Mouse (Mus musculus) layer of hippocampus, postnatal 10 days (tissue): ENCODE data around the gene Tmem35b. TPM values are rescaled to one million over a fixed set of nuclear protein-coding genes. Genes with fewer than 3 reads are reported as not detected.
A peak's percentile ranks its signal among the peaks of the same experiment; 100 is the strongest.

Experiments
- DNase-seq, 2 experiments: peaks; one replicate each; pipeline ENCODE4 v3.0.0; 2021; ENCODE audit warnings: low spot score in 2 of 2
- total RNA-seq, 2 experiments: library from RNA; stranded (reverse); gene quantifications; 2 replicates each; pipeline ENCODE4 v1.2.3; 2021

Tmem35b gene
- total RNA-seq, 2 experiments from 2014 or later, result 3.0 to 3.7 TPM

- peak; percentile 66 to 75 for DNase-seq
Measured at GRCm38 (mm10) chr4:127168211-127168913, 44.9 kb downstream of the Tmem35b start.

DNA sequence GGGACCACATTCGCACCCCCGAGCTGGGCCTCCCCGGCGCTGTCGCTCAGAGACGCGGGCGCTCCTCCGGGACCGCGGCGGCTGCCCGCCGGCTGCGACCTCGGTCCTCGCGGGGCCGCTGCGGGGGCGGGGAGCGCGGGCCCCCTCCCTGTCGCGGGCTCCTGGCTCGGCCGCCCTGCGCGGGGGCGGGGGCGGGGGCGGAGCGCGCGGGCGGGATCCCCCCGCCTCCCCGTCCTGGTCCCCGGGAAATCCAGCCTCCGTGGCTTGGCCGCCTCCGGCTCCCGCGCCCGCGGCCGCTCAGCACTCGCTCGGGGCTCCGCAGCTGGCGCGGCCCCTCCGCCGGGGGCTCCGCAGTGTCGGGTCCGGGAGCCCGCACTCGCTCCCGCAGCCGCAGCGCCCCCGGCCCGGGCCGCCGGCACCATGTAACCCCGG lies 45.4 kb downstream of the Tmem35b start, which contains the start of gene Dlgap3:
TSS of gene Dlgap3 (plus strand) at position 291 of the 432 bp plus-strand sequence.
- peak; percentile 53 to 67 for DNase-seq

DNA sequence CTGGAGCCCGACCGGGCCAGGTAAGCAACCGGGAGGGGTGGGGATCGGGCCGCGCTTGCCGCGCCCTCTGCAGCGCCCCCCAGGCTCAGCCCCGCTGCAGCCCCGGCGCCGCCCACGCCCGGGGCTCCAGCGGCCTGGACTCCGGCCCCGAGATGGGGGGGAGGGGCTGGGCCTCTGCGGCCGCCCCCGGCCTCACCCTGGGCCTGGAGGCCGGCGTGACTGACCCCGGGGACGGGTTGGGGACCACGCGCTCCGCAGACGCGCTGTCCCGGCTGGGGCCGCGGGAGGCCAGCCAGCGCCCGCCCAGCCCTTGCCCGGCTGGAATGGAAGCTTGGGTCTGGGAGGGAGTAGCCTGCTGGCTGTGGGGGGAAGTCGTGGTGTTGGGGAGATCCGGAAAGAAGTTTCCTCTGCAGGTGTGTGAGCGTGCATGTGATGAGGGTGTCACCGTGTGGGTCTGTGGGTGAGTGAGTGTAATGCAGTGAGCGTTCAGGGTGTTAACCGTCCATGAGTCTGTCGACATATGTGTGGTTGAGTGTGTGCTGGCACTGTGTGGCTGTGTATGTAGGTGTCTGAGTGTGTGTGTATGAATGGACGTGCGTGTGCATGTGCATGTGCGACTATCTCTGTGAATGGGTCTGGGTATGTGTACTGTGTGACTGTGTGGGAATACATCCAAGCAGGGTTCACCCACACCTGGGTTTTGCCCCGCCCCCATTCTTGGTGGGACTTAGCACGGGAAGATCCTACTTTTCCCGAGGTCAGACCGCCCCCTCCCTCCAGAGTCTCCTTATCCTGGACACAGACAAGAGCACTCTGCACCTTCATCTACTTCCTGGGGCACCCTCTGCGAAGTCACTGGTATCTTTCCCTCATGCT lies 46.1 kb downstream of the Tmem35b start:
- DNase-seq, result peak in 1 of 2 experiments; percentile 46

- DNase-seq, result no peak
Measured at GRCm38 (mm10) chr4:127170866-127171265, 47.4 kb downstream of the Tmem35b start.

- no peak for DNase-seq
Measured at GRCm38 (mm10) chr4:127171341-127171905, 47.9 kb downstream of the Tmem35b start.

- no peak for DNase-seq
Measured at GRCm38 (mm10) chr4:127172119-127172518, 48.6 kb downstream of the Tmem35b start.

DNA sequence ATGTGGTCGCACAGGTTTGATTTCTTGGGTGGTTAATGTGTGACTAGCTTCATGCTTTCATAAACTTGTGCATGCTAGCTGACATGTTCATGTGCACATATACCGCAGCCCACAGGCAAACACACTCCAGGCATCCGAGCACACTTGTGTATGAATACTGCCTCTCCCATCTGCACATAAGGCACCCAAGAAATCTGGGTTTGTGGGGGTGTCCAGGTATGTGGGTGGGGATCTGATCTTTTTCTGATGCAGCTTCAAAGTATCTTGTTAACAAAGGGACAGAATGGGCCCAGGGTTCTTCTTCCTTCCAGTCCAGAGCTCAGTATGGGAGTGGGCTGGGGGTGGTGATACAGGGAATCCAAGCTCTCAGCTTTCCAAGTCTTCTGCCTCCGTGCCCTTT lies 49.1 kb downstream of the Tmem35b start:
- no peak for DNase-seq

DNA sequence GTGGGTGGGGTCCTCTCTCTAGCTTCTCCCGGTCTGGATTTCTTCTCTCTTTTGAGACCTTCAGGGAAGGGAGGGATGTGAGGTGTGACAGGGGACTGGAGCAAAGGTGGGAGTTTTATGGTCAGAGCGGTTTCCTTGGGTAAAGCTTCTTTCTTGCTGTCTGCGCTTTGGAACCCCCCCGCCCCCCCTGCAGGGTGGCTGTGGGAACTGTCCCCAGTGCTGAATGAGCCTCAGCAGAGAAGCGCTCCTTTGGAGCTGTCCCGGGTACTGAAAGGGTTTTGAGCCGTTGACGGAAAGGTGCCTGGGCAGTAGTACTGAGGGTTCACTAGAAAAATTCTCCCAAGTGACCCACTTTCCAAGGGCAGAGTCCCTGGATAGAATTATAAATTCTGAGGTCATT lies 50.0 kb downstream of the Tmem35b start:
- peak; percentile 49 to 68 for DNase-seq

DNA sequence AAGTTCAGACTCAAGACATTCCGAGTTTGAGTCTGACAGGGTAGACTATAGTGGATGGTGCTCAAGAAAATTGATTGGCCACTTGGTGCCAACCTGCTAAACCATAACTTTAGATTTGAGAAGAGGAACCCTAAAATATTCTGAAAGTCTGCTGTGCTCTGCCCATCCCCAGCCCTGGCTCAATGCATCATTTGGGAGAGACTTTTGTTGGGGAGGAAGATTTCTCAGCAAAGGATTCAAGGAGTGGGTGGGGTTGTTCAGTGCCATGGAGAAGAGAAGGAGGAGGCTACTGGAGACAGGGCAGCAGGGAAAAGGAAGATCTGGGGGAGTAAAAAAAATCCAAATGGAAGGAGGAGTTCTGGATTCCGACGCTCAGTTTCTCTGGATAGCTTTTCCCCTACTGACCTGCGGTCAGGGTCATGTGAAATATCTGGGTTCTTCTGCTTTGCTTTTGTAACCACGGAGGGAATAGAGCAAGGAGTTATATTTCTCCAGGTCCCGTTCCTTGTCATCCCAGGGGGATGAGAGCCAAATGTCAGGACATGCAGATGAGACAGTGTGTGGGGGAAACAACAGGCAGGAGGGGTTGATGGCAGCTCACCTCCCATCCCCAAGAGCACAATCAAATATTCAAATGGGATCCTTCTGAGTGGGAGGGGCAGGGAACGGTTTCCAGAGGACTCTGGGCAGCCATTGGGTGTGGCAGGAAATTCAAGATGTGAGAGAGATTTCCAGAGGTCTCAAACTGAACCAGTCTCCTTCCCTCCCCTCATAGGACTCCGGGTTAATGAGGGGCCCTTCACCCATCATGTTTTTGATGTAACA lies 50.8 kb downstream of the Tmem35b start:
- no peak for DNase-seq

DNA sequence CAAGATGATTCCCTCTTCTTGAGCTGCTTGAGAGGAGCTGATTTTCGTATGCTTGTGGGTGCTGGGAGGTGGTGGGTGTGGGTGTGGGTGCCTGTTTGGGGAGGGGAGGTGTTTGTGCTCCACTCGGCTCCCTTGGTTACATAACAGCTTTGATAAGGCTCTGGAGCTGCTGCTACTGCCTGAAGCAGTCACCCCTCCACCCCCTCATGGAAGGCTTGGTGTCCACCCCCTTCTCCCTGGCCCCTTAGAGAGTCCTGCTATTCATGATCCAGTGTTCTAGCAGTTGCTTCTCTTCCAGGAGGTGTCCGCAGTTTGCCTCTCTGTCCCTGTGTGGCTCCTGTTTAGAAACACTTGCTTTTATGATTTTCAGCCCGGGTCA lies 51.4 kb downstream of the Tmem35b start:
- DNase-seq, result no peak

GRCm38 (mm10) chr4:127177961-127178360 lies 54.5 kb downstream of the Tmem35b start:
- DNase-seq, result no peak

DNA sequence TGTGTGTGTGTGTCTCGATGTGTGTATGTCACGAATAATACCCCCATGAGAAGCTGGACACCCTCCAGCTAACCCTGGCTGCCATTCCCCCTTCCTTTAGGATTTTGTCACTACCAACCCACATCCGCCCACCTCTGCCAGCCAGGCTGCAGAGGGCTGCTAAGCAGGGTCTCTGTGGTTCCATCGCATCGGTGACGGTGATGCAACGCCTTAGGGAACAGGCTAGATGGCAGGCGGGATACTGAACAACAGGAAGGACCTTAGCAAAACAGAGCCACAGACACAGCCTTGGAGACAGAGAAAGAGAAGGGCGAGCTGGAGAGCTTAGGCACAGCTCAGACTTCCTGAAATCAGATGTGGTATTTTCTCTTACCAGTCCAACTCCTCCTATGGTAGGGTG lies 55.2 kb downstream of the Tmem35b start:
- DNase-seq, result no peak

Other genes starting within 250 kb of the Tmem35b start
- gene Zmym4, start 155.6 kb upstream of the Tmem35b start, total RNA-seq, result 10 to 100 TPM; 53.6 to 55.4 TPM
- 100 to 1,000 TPM; 341 to 376 TPM for gene Sfpq, start 102.4 kb upstream of the Tmem35b start, total RNA-seq
- 10 to 100 TPM; 12.5 to 13.9 TPM for gene Zmym1, start 62.5 kb upstream of the Tmem35b start, total RNA-seq
- 10 to 100 TPM; 30.5 to 31.8 TPM for gene Zmym6, start 46.3 kb upstream of the Tmem35b start, total RNA-seq
- 100 to 1,000 TPM; 218 to 228 TPM for gene Dlgap3, start 45.5 kb downstream of the Tmem35b start, total RNA-seq
- 10 to 100 TPM; 41.1 to 45.5 TPM for gene Smim12, start 120.1 kb downstream of the Tmem35b start, total RNA-seq
- 10 to 100 TPM; 10.7 to 11.1 TPM for gene Gja4, start 190.3 kb downstream of the Tmem35b start, total RNA-seq
- under 1 TPM; 0.64 to 0.80 TPM for gene Gjb3, start 207.2 kb downstream of the Tmem35b start, total RNA-seq
- not detected for gene Gjb4, start 230.4 kb downstream of the Tmem35b start, total RNA-seq
- gene Gjb5, start 234.5 kb downstream of the Tmem35b start, total RNA-seq, result not detected